Mouse (Mus musculus): ENCODE data around the gene Zcchc4. TPM values are rescaled to one million over a fixed set of nuclear protein-coding genes. Genes with fewer than 3 reads are reported as not detected.

The Zcchc4 gene
- polyA plus RNA-seq, 1 experiment from 2014 or later, result 18.6 TPM

GRCm38 (mm10) chr5:52782523-52783250, 7.5 kb downstream of the Zcchc4 start:
- H3K27ac ChIP-seq (replicated peaks; ENCODE audit: low read depth, low read length), result peak overlapping the region; percentile 72; the same call in 1 of the 2 replicates
- no peaks in the 10 kb centered on the region for H3K9me3 ChIP-seq (replicated peaks; ENCODE audit: control insufficient read depth, low read length)
- 4% methylated on average over 37 of the region's 37 CpGs for WGBS
- peak; percentile 90 for DNase-seq (ENCODE audit: low spot score)
- ATAC-seq (replicated peaks; ENCODE audit: insufficient number of reproducible peaks, low FRiP score, low TSS enrichment, low read depth), result peak; percentile 97
- no peaks in the 10 kb centered on the region for H3K27me3 ChIP-seq (ENCODE audit: control insufficient read depth, insufficient read depth, low read length)
- peak overlapping the region; percentile 11 for H3K4me2 ChIP-seq (ENCODE audit: low read depth, low read length)
- H3K4me3 ChIP-seq (ENCODE audit: low read depth, low read length), result peak overlapping the region; percentile 55
- peak overlapping the region; percentile 77 for H3K9ac ChIP-seq (replicated peaks; ENCODE audit: low read length)
- H3K36me3 ChIP-seq (replicated peaks; ENCODE audit: control insufficient read depth, insufficient read depth, low read depth, low read length), result no peaks in the 10 kb centered on the region
- no peaks in the 10 kb centered on the region for H3K4me1 ChIP-seq (ENCODE audit: control insufficient read depth, insufficient read depth, low read length)

GRCm38 (mm10) chr5:52783251-52783620, 8.0 kb downstream of the Zcchc4 start:
- WGBS, result 1% methylated on average over 9 of the region's 9 CpGs
- Histone ChIP-seq H3K4me3 (ENCODE audit: low read depth, low read length) (peak overlapping the region; percentile 55), H3K9me3 (replicated peaks; ENCODE audit: control insufficient read depth, low read length) (no peaks in the 10 kb centered on the region), H3K4me1 (ENCODE audit: control insufficient read depth, insufficient read depth, low read length) (no peaks in the 10 kb centered on the region), H3K27me3 (ENCODE audit: control insufficient read depth, insufficient read depth, low read length) (no peaks in the 10 kb centered on the region), H3K27ac (replicated peaks; ENCODE audit: low read depth, low read length) (peak overlapping the region; percentile 72; the same call in 1 of the 2 replicates), H3K36me3 (replicated peaks; ENCODE audit: control insufficient read depth, insufficient read depth, low read depth, low read length) (no peaks in the 10 kb centered on the region), H3K9ac (replicated peaks; ENCODE audit: low read length) (peak overlapping the region; percentile 77), H3K4me2 (ENCODE audit: low read depth, low read length) (peak overlapping the region; percentile 3)
- peak; percentile 73 for ATAC-seq (replicated peaks; ENCODE audit: insufficient number of reproducible peaks, low FRiP score, low TSS enrichment, low read depth)
- peak; percentile 59 for DNase-seq (ENCODE audit: low spot score)

- WGBS, result 71% methylated on average over 2 of the region's 2 CpGs
- Histone ChIP-seq H3K4me3 (ENCODE audit: low read depth, low read length) (no peak overlapping the region), H3K4me2 (ENCODE audit: low read depth, low read length) (no peak overlapping the region), H3K4me1 (ENCODE audit: control insufficient read depth, insufficient read depth, low read length) (no peaks in the 10 kb centered on the region), H3K27me3 (ENCODE audit: control insufficient read depth, insufficient read depth, low read length) (no peaks in the 10 kb centered on the region), H3K27ac (replicated peaks; ENCODE audit: low read depth, low read length) (no peak overlapping the region), H3K36me3 (replicated peaks; ENCODE audit: control insufficient read depth, insufficient read depth, low read depth, low read length) (no peaks in the 10 kb centered on the region), H3K9ac (replicated peaks; ENCODE audit: low read length) (no peak overlapping the region), H3K9me3 (replicated peaks; ENCODE audit: control insufficient read depth, low read length) (no peaks in the 10 kb centered on the region)
- ATAC-seq (replicated peaks; ENCODE audit: insufficient number of reproducible peaks, low FRiP score, low TSS enrichment, low read depth), result no peak
- no peak for DNase-seq (ENCODE audit: low spot score)
Measured at GRCm38 (mm10) chr5:52783957-52784356, 8.7 kb downstream of the Zcchc4 start.

GRCm38 (mm10) chr5:52786556-52787322, 11.5 kb downstream of the Zcchc4 start:
- Histone ChIP-seq H3K4me3 (ENCODE audit: low read depth, low read length) (no peak overlapping the region), H3K4me2 (ENCODE audit: low read depth, low read length) (no peak overlapping the region), H3K4me1 (ENCODE audit: control insufficient read depth, insufficient read depth, low read length) (no peaks in the 10 kb centered on the region), H3K27ac (replicated peaks; ENCODE audit: low read depth, low read length) (no peak overlapping the region), H3K27me3 (ENCODE audit: control insufficient read depth, insufficient read depth, low read length) (no peaks in the 10 kb centered on the region), H3K9me3 (replicated peaks; ENCODE audit: control insufficient read depth, low read length) (no peaks in the 10 kb centered on the region), H3K9ac (replicated peaks; ENCODE audit: low read length) (no peak overlapping the region), H3K36me3 (replicated peaks; ENCODE audit: control insufficient read depth, insufficient read depth, low read depth, low read length) (no peaks in the 10 kb centered on the region)
- WGBS, result 90% methylated on average over 7 of the region's 7 CpGs
- no peak for DNase-seq (ENCODE audit: low spot score)
- no peak for ATAC-seq (replicated peaks; ENCODE audit: insufficient number of reproducible peaks, low FRiP score, low TSS enrichment, low read depth)

- Histone ChIP-seq H3K4me1 (ENCODE audit: control insufficient read depth, insufficient read depth, low read length) (no peaks in the 10 kb centered on the region), H3K36me3 (replicated peaks; ENCODE audit: control insufficient read depth, insufficient read depth, low read depth, low read length) (no peaks in the 10 kb centered on the region; the same call in 1 of the 2 replicates), H3K27ac (replicated peaks; ENCODE audit: low read depth, low read length) (no peak overlapping the region), H3K9ac (replicated peaks; ENCODE audit: low read length) (no peak overlapping the region), H3K9me3 (replicated peaks; ENCODE audit: control insufficient read depth, low read length) (no peaks in the 10 kb centered on the region), H3K4me2 (ENCODE audit: low read depth, low read length) (no peak overlapping the region), H3K27me3 (ENCODE audit: control insufficient read depth, insufficient read depth, low read length) (no peaks in the 10 kb centered on the region), H3K4me3 (ENCODE audit: low read depth, low read length) (no peak overlapping the region)
- WGBS, result 93% methylated on average over 9 of the region's 9 CpGs
- no peak for ATAC-seq (replicated peaks; ENCODE audit: insufficient number of reproducible peaks, low FRiP score, low TSS enrichment, low read depth)
- no peak for DNase-seq (ENCODE audit: low spot score)
Measured at GRCm38 (mm10) chr5:52793230-52793629, 18.0 kb downstream of the Zcchc4 start.

GRCm38 (mm10) chr5:52794109-52794508, 18.9 kb downstream of the Zcchc4 start:
- Histone ChIP-seq H3K4me2 (ENCODE audit: low read depth, low read length) (no peak overlapping the region), H3K9me3 (replicated peaks; ENCODE audit: control insufficient read depth, low read length) (no peaks in the 10 kb centered on the region), H3K4me3 (ENCODE audit: low read depth, low read length) (no peak overlapping the region), H3K27me3 (ENCODE audit: control insufficient read depth, insufficient read depth, low read length) (no peaks in the 10 kb centered on the region), H3K4me1 (ENCODE audit: control insufficient read depth, insufficient read depth, low read length) (no peaks in the 10 kb centered on the region), H3K9ac (replicated peaks; ENCODE audit: low read length) (no peak overlapping the region), H3K36me3 (replicated peaks; ENCODE audit: control insufficient read depth, insufficient read depth, low read depth, low read length) (no peaks in the 10 kb centered on the region; the same call in 1 of the 2 replicates), H3K27ac (replicated peaks; ENCODE audit: low read depth, low read length) (no peak overlapping the region)
- ATAC-seq (replicated peaks; ENCODE audit: insufficient number of reproducible peaks, low FRiP score, low TSS enrichment, low read depth) (no peak), DNase-seq (ENCODE audit: low spot score) (no peak)
- WGBS, result 90% methylated on average over 9 of the region's 9 CpGs

GRCm38 (mm10) chr5:52799274-52799985, 24.2 kb downstream of the Zcchc4 start:
- Histone ChIP-seq H3K4me2 (ENCODE audit: low read depth, low read length) (no peak overlapping the region), H3K27me3 (ENCODE audit: control insufficient read depth, insufficient read depth, low read length) (no peaks in the 10 kb centered on the region), H3K36me3 (replicated peaks; ENCODE audit: control insufficient read depth, insufficient read depth, low read depth, low read length) (no peaks in the 10 kb centered on the region; the same call in 1 of the 2 replicates), H3K4me1 (ENCODE audit: control insufficient read depth, insufficient read depth, low read length) (no peaks in the 10 kb centered on the region), H3K27ac (replicated peaks; ENCODE audit: low read depth, low read length) (no peak overlapping the region), H3K9ac (replicated peaks; ENCODE audit: low read length) (no peak overlapping the region), H3K9me3 (replicated peaks; ENCODE audit: control insufficient read depth, low read length) (no peaks in the 10 kb centered on the region), H3K4me3 (ENCODE audit: low read depth, low read length) (no peak overlapping the region)
- DNase-seq (ENCODE audit: low spot score) (no peak), ATAC-seq (replicated peaks; ENCODE audit: insufficient number of reproducible peaks, low FRiP score, low TSS enrichment, low read depth) (no peak)
- 93% methylated on average over 12 of the region's 12 CpGs for WGBS
